Mouse (Mus musculus) liver, postnatal 0 days (tissue): ENCODE results near the gene Slc5a10.

ENCODE experiments used
- CTCF ChIP-seq: sonication (generic); IDR thresholded peaks from 2 replicates; pipeline ENCODE4 v1.5.1; 2016; ENCODE audit warnings: antibody characterized with exemption, low read depth
- EP300 ChIP-seq: IDR thresholded peaks from 2 replicates; pipeline ENCODE4 v1.6.1; 2016; ENCODE audit warnings: antibody characterized with exemption, low read depth, mild to moderate bottlenecking

DNA sequence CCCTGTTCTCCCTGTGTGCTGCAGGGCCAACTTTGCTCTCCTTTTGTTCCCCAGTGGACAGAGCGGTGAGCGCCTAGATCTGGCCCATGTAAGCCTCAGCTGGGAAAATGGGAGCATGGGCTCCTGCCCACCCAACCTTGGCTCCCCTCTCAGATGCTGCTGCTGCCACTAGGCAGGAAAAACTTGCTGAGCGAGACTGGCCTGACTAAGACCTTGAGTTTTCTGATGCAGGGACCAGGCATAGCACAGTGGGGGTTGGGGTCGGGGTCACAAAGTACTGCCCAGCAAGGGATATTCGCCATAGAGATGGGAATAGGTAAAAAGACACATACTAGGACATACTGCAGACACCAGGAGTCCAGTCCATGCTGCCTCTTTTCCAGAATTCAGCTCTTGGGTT is 53.4 kb downstream of the Slc5a10 start:
- TF ChIP-seq CTCF (no peak), EP300 (no peak)
